Mouse (Mus musculus): ENCODE data around the gene Rad51b.

- TF ChIP-seq CTCF (IDR thresholded peaks at IDR 0.05; ENCODE audit: low read depth, low read length) (no peak), GATA1 (IDR thresholded peaks at IDR 0.05; ENCODE audit: borderline replicate concordance, low read length) (no peak), TAL1 (conservative IDR thresholded peaks at IDR 0.05; ENCODE audit: low read depth, low read length) (no peak)
Measured at GRCm38 (mm10) chr12:79317339-79317738, 20.3 kb downstream of the Rad51b start.
